Mouse (Mus musculus) Patski (cell line): ENCODE data around the gene Ksr1. TPM values are rescaled to one million over a fixed set of nuclear protein-coding genes. Genes with fewer than 3 reads are reported as not detected.

ENCODE experiments used
- ATAC-seq: fragments of 100-300 bp; one replicate; pipeline ENCODE4 v1.8.0; 2021
- CTCF ChIA-PET: fragments of 350-600 bp; sonication (Branson Sonifier 250); formaldehyde crosslinking; loops from one replicate; lab custom pipeline; 2022; ENCODE audit warnings: inconsistent platforms; lab: Charles Lee
- POLR2A ChIA-PET: fragments of 350-600 bp; sonication (Branson Sonifier 250); formaldehyde crosslinking; loops from one replicate; lab custom pipeline; 2022; ENCODE audit warnings: antibody characterized with exemption, inconsistent platforms; lab: Charles Lee
- DNase-seq: peaks from one replicate; pipeline ENCODE4 v3.0.0-alpha.2; 2011; ENCODE audit warnings: low read depth, low spot score
- H3K27me3 ChIP-seq: fragments of 371-371 bp; one replicate; pipeline ENCODE4 v1.5.1; 2021
- CTCF ChIP-seq: fragments of 100-300 bp; IDR thresholded peaks from one replicate; pipeline ENCODE4 v1.5.1; 2021
- in situ Hi-C: fragments of 300-500 bp; cut with MboI; formaldehyde crosslinking; loops from 3 replicates; pipeline ENCODE4 v1.11.1; 2018; ENCODE audit warnings: low pct_unique_long_range_greater_than_20kb, mixed read lengths
- polyA plus RNA-seq: library from polyadenylated mRNA; unstranded; gene quantifications from one replicate; pipeline ENCODE4 v1.2.3, GENCODE M21; 2021

The Ksr1 gene
- polyA plus RNA-seq, 1 experiment from 2014 or later = 10.0 TPM

- peak; percentile 38 for ATAC-seq
- DNase-seq = peak; percentile 65
- no peak for TF ChIP-seq CTCF
- ChIA-PET CTCF (interaction anchor here (1.3 to 1.8 kb wide), 2 partner anchors 13 to 33 kb away, joined by 3 to 4 read pairs; no protein-coding TSS in a partner anchor), POLR2A (no interaction called here)
- in situ Hi-C loops = no loop called here
- no peaks in the 10 kb centered on the region for H3K27me3 ChIP-seq
These were observed 49.5 kb downstream of the Ksr1 start for GRCm38 (mm10) chr11:79096673-79097072.

DNA sequence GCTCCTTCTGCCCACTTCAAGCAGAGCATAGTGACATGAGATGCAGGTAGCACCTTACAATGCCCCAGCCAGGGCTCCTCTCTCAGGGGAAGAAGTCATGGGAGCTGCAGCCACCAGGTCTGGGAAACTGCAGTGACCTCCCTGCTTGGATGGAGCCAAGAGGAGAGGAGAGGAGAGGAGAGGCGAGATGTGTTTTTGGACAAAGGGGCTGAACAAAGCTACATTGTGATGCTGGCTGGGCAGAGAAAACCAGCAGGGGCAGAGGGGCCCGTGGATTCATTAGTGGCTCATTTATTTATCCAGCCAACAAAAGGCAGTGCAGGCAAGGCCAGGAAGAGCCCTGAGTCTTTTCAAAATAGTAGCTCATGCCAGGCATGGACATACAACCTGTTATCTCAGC lies 50.5 kb downstream of the Ksr1 start:
- ChIA-PET POLR2A (interaction anchor here (0.8 kb wide), 1 partner anchor 65 kb away, joined by 3 read pairs; no protein-coding TSS in a partner anchor), CTCF (interaction anchor here (1.3 to 1.8 kb wide), 2 partner anchors 12 to 34 kb away, joined by 3 to 4 read pairs; no protein-coding TSS in a partner anchor)
- DNase-seq (no peak), ATAC-seq (no peak)
- TF ChIP-seq CTCF = no peak
- in situ Hi-C loops = no loop called here
- H3K27me3 ChIP-seq = no peaks in the 10 kb centered on the region

GRCm38 (mm10) chr11:79094727-79095126 lies 51.5 kb downstream of the Ksr1 start:
- no peaks in the 10 kb centered on the region for H3K27me3 ChIP-seq
- in situ Hi-C loops = no loop called here
- no peak for TF ChIP-seq CTCF
- POLR2A ChIA-PET = interaction anchor here (0.8 kb wide), 1 partner anchor 9 kb away, joined by 3 read pairs; no protein-coding TSS in a partner anchor
- DNase-seq = no peak
- ATAC-seq = no peak
- CTCF ChIA-PET = no interaction called here

DNA sequence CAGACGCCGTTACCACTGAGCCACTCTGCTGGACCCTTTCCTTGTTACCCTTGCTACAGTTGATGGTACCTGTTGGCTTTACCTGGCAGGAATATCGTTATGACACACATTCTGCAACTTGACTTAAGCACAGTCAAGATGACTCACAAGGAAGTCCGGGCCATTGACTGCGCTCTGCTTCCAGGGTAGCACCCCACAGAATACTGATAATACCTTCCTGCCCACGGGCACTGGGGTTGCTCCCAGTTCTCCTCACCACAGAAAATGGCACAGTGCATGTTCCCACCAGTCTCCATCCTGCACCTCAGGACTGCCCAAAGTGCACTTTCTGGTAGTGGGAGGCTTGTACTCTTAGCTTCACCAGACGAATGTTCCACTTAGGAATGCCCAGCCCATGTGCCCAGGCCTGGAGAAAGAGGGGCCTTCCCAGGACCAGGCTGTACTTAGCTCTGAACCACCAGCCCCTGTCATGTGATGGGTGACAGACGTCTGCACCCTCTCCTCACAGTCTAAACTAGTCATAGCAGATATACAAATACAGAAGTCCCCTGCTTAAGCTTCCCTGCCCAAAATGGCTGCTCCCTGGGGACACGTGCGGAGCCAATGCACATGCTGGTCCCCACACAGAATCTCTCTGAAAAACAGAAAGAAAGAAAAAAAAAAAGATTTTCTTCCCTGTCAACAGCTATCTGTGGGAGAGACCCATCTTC lies 52.1 kb downstream of the Ksr1 start:
- in situ Hi-C loops = no loop called here
- no peak for ATAC-seq
- TF ChIP-seq CTCF = no peak
- H3K27me3 ChIP-seq = no peaks in the 10 kb centered on the region
- DNase-seq = no peak
- ChIA-PET CTCF (no interaction called here), POLR2A (interaction anchor here (0.8 kb wide), 1 partner anchor 9 kb away, joined by 3 read pairs; no protein-coding TSS in a partner anchor)

GRCm38 (mm10) chr11:79093386-79093906 lies 52.8 kb downstream of the Ksr1 start:
- no peak for ATAC-seq
- ChIA-PET POLR2A (no interaction called here), CTCF (no interaction called here)
- in situ Hi-C loops = no loop called here
- TF ChIP-seq CTCF = no peak
- DNase-seq = no peak
- no peaks in the 10 kb centered on the region for H3K27me3 ChIP-seq

- no peak for DNase-seq
- TF ChIP-seq CTCF = no peak
- in situ Hi-C loops = no loop called here
These were observed 53.4 kb downstream of the Ksr1 start for GRCm38 (mm10) chr11:79092802-79093201.

GRCm38 (mm10) chr11:79092245-79092644 lies 54.0 kb downstream of the Ksr1 start:
- ChIA-PET POLR2A (no interaction called here), CTCF (interaction anchor here (1.5 kb wide), 1 partner anchor 27 kb away, joined by 3 read pairs; no protein-coding TSS in a partner anchor)
- TF ChIP-seq CTCF = no peak
- no peaks in the 10 kb centered on the region for H3K27me3 ChIP-seq
- ATAC-seq = no peak
- in situ Hi-C loops = no loop called here
- DNase-seq = no peak

More at GRCm38 (mm10) chr11:79092802-79093201, 53.4 kb downstream of the Ksr1 start:
- no peaks in the 10 kb centered on the region for H3K27me3 ChIP-seq
- POLR2A ChIA-PET = no interaction called here
- ATAC-seq = no peak
- CTCF ChIA-PET = no interaction called here

DNA sequence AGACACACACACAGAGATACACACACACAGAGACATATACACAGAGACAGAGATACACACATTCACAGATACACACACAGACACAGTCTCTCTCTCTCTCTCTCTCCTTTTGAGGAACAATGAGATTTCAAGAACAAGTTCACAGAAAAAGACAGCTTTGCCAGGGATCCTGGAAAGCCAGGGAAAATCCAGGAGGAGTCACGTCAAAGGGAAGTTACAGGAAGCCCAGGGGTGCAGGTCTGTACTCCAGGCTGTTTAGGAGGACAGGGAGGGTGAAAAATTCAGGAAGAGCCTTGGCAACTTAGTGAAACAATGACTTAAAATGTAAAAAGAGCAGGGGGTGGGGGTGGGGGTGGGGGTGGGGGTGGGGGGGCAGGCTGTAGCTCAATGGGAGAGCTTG lies 56.5 kb downstream of the Ksr1 start:
- in situ Hi-C loops = no loop called here
- ATAC-seq (no peak), DNase-seq (no peak)
- POLR2A ChIA-PET = no interaction called here
- no peak for TF ChIP-seq CTCF
- CTCF ChIA-PET = interaction anchor here (1.3 kb wide), 1 partner anchor 22 kb away, joined by 4 read pairs; no protein-coding TSS in a partner anchor
- H3K27me3 ChIP-seq = no peaks in the 10 kb centered on the region

GRCm38 (mm10) chr11:79089027-79089426 lies 57.2 kb downstream of the Ksr1 start:
- no peak for DNase-seq
- in situ Hi-C loops = no loop called here
- TF ChIP-seq CTCF = no peak
- POLR2A ChIA-PET = no interaction called here
- no peak for ATAC-seq
- no peaks in the 10 kb centered on the region for H3K27me3 ChIP-seq
- CTCF ChIA-PET = interaction anchor here (1.3 kb wide), 1 partner anchor 23 kb away, joined by 4 read pairs; no protein-coding TSS in a partner anchor

DNA sequence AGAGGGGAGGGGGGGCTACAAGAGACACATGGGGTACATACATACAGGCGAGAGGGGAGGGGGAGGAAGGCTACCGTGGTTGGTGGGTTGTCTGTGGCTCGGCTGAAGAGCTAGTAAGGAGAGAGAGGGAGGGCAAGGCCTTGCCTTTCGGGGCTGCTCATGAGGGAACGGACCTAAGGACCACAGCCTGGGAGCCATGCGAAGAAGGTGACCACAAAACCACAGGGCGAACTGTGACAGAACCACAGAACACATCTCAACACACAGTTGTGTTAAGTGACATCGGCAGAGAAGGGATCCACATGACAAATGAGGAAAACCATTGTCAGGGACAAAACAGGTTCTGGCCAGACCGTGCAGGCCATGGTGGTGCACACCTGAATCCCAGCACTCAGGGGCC lies 57.9 kb downstream of the Ksr1 start:
- ChIA-PET CTCF (interaction anchor here (1.4 kb wide), 1 partner anchor 24 kb away, joined by 3 read pairs; no protein-coding TSS in a partner anchor), POLR2A (interaction anchor here (1.5 kb wide), 1 partner anchor 25 kb away, joined by 3 read pairs; no protein-coding TSS in a partner anchor)
- ATAC-seq (no peak), DNase-seq (no peak)
- no peak for TF ChIP-seq CTCF
- in situ Hi-C loops = no loop called here
- H3K27me3 ChIP-seq = no peaks in the 10 kb centered on the region

GRCm38 (mm10) chr11:79087731-79088311 lies 58.4 kb downstream of the Ksr1 start:
- TF ChIP-seq CTCF = no peak
- DNase-seq (no peak), ATAC-seq (no peak)

More at GRCm38 (mm10) chr11:79087731-79088311, 58.4 kb downstream of the Ksr1 start:
- in situ Hi-C loops = no loop called here
- H3K27me3 ChIP-seq = no peaks in the 10 kb centered on the region
- ChIA-PET POLR2A (interaction anchor here (1.5 kb wide), 1 partner anchor 25 kb away, joined by 3 read pairs; no protein-coding TSS in a partner anchor), CTCF (interaction anchor here (1.4 kb wide), 1 partner anchor 24 kb away, joined by 3 read pairs; no protein-coding TSS in a partner anchor)
